Mouse (Mus musculus): ENCODE measurements around the gene Gm12166. TPM values are rescaled to one million over a fixed set of nuclear protein-coding genes. Genes with fewer than 3 reads are reported as not detected.

Gm12166 gene
- polyA plus RNA-seq, 1 experiment: 5.5 TPM

GRCm38 (mm10) chr11:46038901-46039300 lies 13.2 kb downstream of the Gm12166 start:
- no peaks in the 10 kb centered on the region for H3K36me3 ChIP-seq (ENCODE audit: control insufficient read depth, insufficient read depth, low read length)
- peak overlapping the region; percentile 73 for H3K4me3 ChIP-seq (ENCODE audit: control insufficient read depth, low read depth, low read length)
- no peak overlapping the region for H3K27ac ChIP-seq (ENCODE audit: control insufficient read depth, insufficient read depth, low read depth, low read length)
- H3K4me1 ChIP-seq (ENCODE audit: control insufficient read depth, insufficient read depth, low read length): peaks cover 18% of the 10 kb centered on the region
- H3K27me3 ChIP-seq (ENCODE audit: control insufficient read depth, insufficient read depth, low read length): no peaks in the 10 kb centered on the region
- TF ChIP-seq POLR2A (IDR thresholded peaks at IDR 0.05; ENCODE audit: control insufficient read depth, low read depth, low read length): no peak
- TF ChIP-seq CTCF (IDR thresholded peaks at IDR 0.05; ENCODE audit: control insufficient read depth, insufficient read depth, insufficient replicate concordance, low read depth, low read length): no peak

- H3K36me3 ChIP-seq (ENCODE audit: control insufficient read depth, insufficient read depth, low read length): no peaks in the 10 kb centered on the region
- TF ChIP-seq CTCF (IDR thresholded peaks at IDR 0.05; ENCODE audit: control insufficient read depth, insufficient read depth, insufficient replicate concordance, low read depth, low read length): no peak
- no peak for TF ChIP-seq POLR2A (IDR thresholded peaks at IDR 0.05; ENCODE audit: control insufficient read depth, low read depth, low read length)
Observed at GRCm38 (mm10) chr11:46036374-46036773, 15.7 kb downstream of the Gm12166 start.

GRCm38 (mm10) chr11:46032956-46033355 lies 19.2 kb downstream of the Gm12166 start:
- Histone ChIP-seq H3K36me3 (ENCODE audit: control insufficient read depth, insufficient read depth, low read length) (no peaks in the 10 kb centered on the region), H3K27ac (ENCODE audit: control insufficient read depth, insufficient read depth, low read depth, low read length) (no peak overlapping the region), H3K27me3 (ENCODE audit: control insufficient read depth, insufficient read depth, low read length) (no peaks in the 10 kb centered on the region), H3K4me1 (ENCODE audit: control insufficient read depth, insufficient read depth, low read length) (no peaks in the 10 kb centered on the region), H3K4me3 (ENCODE audit: control insufficient read depth, low read depth, low read length) (no peak overlapping the region)
- TF ChIP-seq CTCF (IDR thresholded peaks at IDR 0.05; ENCODE audit: control insufficient read depth, insufficient read depth, insufficient replicate concordance, low read depth, low read length) (no peak), POLR2A (IDR thresholded peaks at IDR 0.05; ENCODE audit: control insufficient read depth, low read depth, low read length) (no peak)

More at GRCm38 (mm10) chr11:46036374-46036773, 15.7 kb downstream of the Gm12166 start:
- Histone ChIP-seq H3K27me3 (ENCODE audit: control insufficient read depth, insufficient read depth, low read length) (no peaks in the 10 kb centered on the region), H3K27ac (ENCODE audit: control insufficient read depth, insufficient read depth, low read depth, low read length) (no peak overlapping the region), H3K4me1 (ENCODE audit: control insufficient read depth, insufficient read depth, low read length) (peaks cover 16% of the 10 kb centered on the region), H3K4me3 (ENCODE audit: control insufficient read depth, low read depth, low read length) (no peak overlapping the region)

- Histone ChIP-seq H3K4me1 (ENCODE audit: control insufficient read depth, insufficient read depth, low read length) (no peaks in the 10 kb centered on the region), H3K4me3 (ENCODE audit: control insufficient read depth, low read depth, low read length) (no peak overlapping the region), H3K27me3 (ENCODE audit: control insufficient read depth, insufficient read depth, low read length) (no peaks in the 10 kb centered on the region), H3K36me3 (ENCODE audit: control insufficient read depth, insufficient read depth, low read length) (no peaks in the 10 kb centered on the region), H3K27ac (ENCODE audit: control insufficient read depth, insufficient read depth, low read depth, low read length) (no peak overlapping the region)
- TF ChIP-seq POLR2A (IDR thresholded peaks at IDR 0.05; ENCODE audit: control insufficient read depth, low read depth, low read length) (no peak), CTCF (IDR thresholded peaks at IDR 0.05; ENCODE audit: control insufficient read depth, insufficient read depth, insufficient replicate concordance, low read depth, low read length) (no peak)
Observed at GRCm38 (mm10) chr11:46031470-46031869, 20.7 kb downstream of the Gm12166 start.

GRCm38 (mm10) chr11:46030026-46030425 lies 22.1 kb downstream of the Gm12166 start:
- no peaks in the 10 kb centered on the region for H3K4me1 ChIP-seq (ENCODE audit: control insufficient read depth, insufficient read depth, low read length)
- no peaks in the 10 kb centered on the region for H3K27me3 ChIP-seq (ENCODE audit: control insufficient read depth, insufficient read depth, low read length)
- H3K4me3 ChIP-seq (ENCODE audit: control insufficient read depth, low read depth, low read length): no peak overlapping the region
- no peak overlapping the region for H3K27ac ChIP-seq (ENCODE audit: control insufficient read depth, insufficient read depth, low read depth, low read length)
- TF ChIP-seq POLR2A (IDR thresholded peaks at IDR 0.05; ENCODE audit: control insufficient read depth, low read depth, low read length): no peak
- no peak for TF ChIP-seq CTCF (IDR thresholded peaks at IDR 0.05; ENCODE audit: control insufficient read depth, insufficient read depth, insufficient replicate concordance, low read depth, low read length)
- H3K36me3 ChIP-seq (ENCODE audit: control insufficient read depth, insufficient read depth, low read length): no peaks in the 10 kb centered on the region

- Histone ChIP-seq H3K27me3 (ENCODE audit: control insufficient read depth, insufficient read depth, low read length) (no peaks in the 10 kb centered on the region), H3K4me3 (ENCODE audit: control insufficient read depth, low read depth, low read length) (no peak overlapping the region), H3K36me3 (ENCODE audit: control insufficient read depth, insufficient read depth, low read length) (no peaks in the 10 kb centered on the region), H3K4me1 (ENCODE audit: control insufficient read depth, insufficient read depth, low read length) (no peaks in the 10 kb centered on the region), H3K27ac (ENCODE audit: control insufficient read depth, insufficient read depth, low read depth, low read length) (no peak overlapping the region)
- TF ChIP-seq POLR2A (IDR thresholded peaks at IDR 0.05; ENCODE audit: control insufficient read depth, low read depth, low read length) (no peak), CTCF (IDR thresholded peaks at IDR 0.05; ENCODE audit: control insufficient read depth, insufficient read depth, insufficient replicate concordance, low read depth, low read length) (no peak)
Observed at GRCm38 (mm10) chr11:46029485-46029884, 22.6 kb downstream of the Gm12166 start.

GRCm38 (mm10) chr11:46027952-46028814 lies 23.9 kb downstream of the Gm12166 start:
- no peak for TF ChIP-seq POLR2A (IDR thresholded peaks at IDR 0.05; ENCODE audit: control insufficient read depth, low read depth, low read length)
- no peak for TF ChIP-seq CTCF (IDR thresholded peaks at IDR 0.05; ENCODE audit: control insufficient read depth, insufficient read depth, insufficient replicate concordance, low read depth, low read length)

More at GRCm38 (mm10) chr11:46027952-46028814, 23.9 kb downstream of the Gm12166 start:
- Histone ChIP-seq H3K4me1 (ENCODE audit: control insufficient read depth, insufficient read depth, low read length) (no peaks in the 10 kb centered on the region), H3K27ac (ENCODE audit: control insufficient read depth, insufficient read depth, low read depth, low read length) (no peak overlapping the region), H3K27me3 (ENCODE audit: control insufficient read depth, insufficient read depth, low read length) (no peaks in the 10 kb centered on the region), H3K36me3 (ENCODE audit: control insufficient read depth, insufficient read depth, low read length) (no peaks in the 10 kb centered on the region), H3K4me3 (ENCODE audit: control insufficient read depth, low read depth, low read length) (no peak overlapping the region)
